Mouse (Mus musculus) left cerebral cortex, postnatal 10 days (tissue): ENCODE data around the gene Tcte3. TPM values are rescaled to one million over a fixed set of nuclear protein-coding genes. Genes with fewer than 3 reads are reported as not detected.
"Not testable (repeated sequence)": the region's sequence is repeated elsewhere in the genome, so short reads cannot be mapped to it uniquely, and the experiment has no call there.

Experiments used
- DNase-seq, 2 experiments: peaks; one replicate each; pipeline ENCODE4 v3.0.0; 2021 to 2022; ENCODE audit warnings: low spot score in 2 of 2, mixed read lengths in 1 of 2; ENCODE audit errors: extremely low spot score in 1 of 2
- intact Hi-C: fragments of 180-260 bp; cut with DNase I; formaldehyde crosslinking; loops from one replicate; pipeline ENCODE4 v1.15.1; 2025
- total RNA-seq, 2 experiments: library from RNA; stranded (reverse); gene quantifications; 2 replicates each; pipeline ENCODE4 v1.2.3; 2021

The Tcte3 gene
- total RNA-seq, 2 experiments from 2014 or later = not detected

- intact Hi-C loops, DNase-seq: not testable (repeated sequence)
These were observed 63.4 kb downstream of the Tcte3 start for GRCm38 (mm10) chr17:14977718-14978361.

Other genes with a start within 250 kb of the Tcte3 start
- 1 to 10 TPM; 3.6 to 4.6 TPM for gene Wdr27, start 98.3 kb downstream of the Tcte3 start, total RNA-seq
- 10 to 100 TPM; 19.5 to 20.2 TPM for gene 1600012H06Rik, start 98.3 kb downstream of the Tcte3 start, total RNA-seq
- 10 to 100 TPM; 70.2 to 71.6 TPM for gene Phf10, start 80.2 kb downstream of the Tcte3 start, total RNA-seq
- 1 to 10 TPM; 3.7 to 4.9 TPM for gene 9030025P20Rik, start 63.0 kb downstream of the Tcte3 start, total RNA-seq
- 1 to 10 TPM in 1 of 2 experiments, not detected in 1; 1.1 TPM for gene Gm3417, start 62.7 kb downstream of the Tcte3 start, total RNA-seq
- 1 to 10 TPM; 3.8 TPM for gene Gm3435, start 31.3 kb downstream of the Tcte3 start, total RNA-seq
- gene Ermard, start 280 bp downstream of the Tcte3 start, total RNA-seq = 10 to 100 TPM; 39.1 to 45.8 TPM
- gene Gm3448, start within 50 bp of the Tcte3 start, total RNA-seq = 1 to 10 TPM; 5.5 to 6.3 TPM